8 mouse cellular contexts compared by ENCODE assay signal in the genomic region with DNA sequence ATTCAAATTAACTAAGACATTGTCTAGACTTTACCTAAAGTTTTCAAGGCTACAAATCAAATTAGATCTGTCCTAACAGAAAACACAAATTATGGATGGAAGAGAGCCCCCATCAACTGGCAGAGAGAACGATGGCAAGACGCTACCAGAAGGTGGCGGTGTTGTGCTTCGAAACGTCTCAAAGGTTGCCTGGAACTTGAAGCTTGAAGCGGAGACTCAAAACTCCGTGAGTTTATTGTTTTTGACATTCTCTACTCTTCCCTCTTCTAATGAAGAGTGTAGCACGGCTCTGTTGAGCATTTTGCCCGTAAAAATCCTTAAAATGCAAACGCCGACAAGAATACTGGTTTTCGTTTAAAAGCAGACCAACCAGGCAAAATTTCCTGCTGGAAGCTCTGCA.
DNase-seq lines count a peak whose midpoint lies in the region; ATAC-seq and TF ChIP-seq lines count a peak whose summit lies in the region.

No protein-coding gene starts in this region.

- 4% methylated on average over 12 of the region's 12 CpGs for WGBS in forebrain, embryonic 16.5 days
- WGBS in lung, embryonic 14.5 days = 3% methylated on average over 12 of the region's 12 CpGs
- WGBS in thymus, adult 2 months = 5% methylated on average over 12 of the region's 12 CpGs

- no peak for TF ChIP-seq EP300 in ES-Bruce4 (IDR thresholded peaks at IDR 0.05; ENCODE audit: insufficient read depth, low read depth, low read length)

- no peak overlapping the region for H3K9ac ChIP-seq in ES-Bruce4 (ENCODE audit: low read depth, poor library complexity, severe bottlenecking)
- H3K9ac ChIP-seq in forebrain, embryonic 16.5 days (replicated peaks; ENCODE audit: low read depth, low read length) = no peak overlapping the region
- peak overlapping the region; percentile 41; the same call in 1 of the 2 replicates for H3K9ac ChIP-seq in lung, embryonic 14.5 days

- intact Hi-C loops in heart, postnatal 36 days (cut with DNase I) = loop anchor here (1.0 to 5.0 kb wide), 4 partner anchors 62 to 279 kb away; a partner anchor contains a TSS

- peak; percentile 90 for TF ChIP-seq CTCF in ES-Bruce4 (IDR thresholded peaks at IDR 0.05; ENCODE audit: low read depth, low read length)
- peak; percentile 93 for TF ChIP-seq CTCF in lung, embryonic 14.5 days (IDR thresholded peaks at IDR 0.05; ENCODE audit: low read depth)
- no peak for TF ChIP-seq CTCF in thymus, adult 2 months (IDR thresholded peaks at IDR 0.05; ENCODE audit: borderline replicate concordance, control insufficient read depth, extremely low read depth, insufficient read depth, low read length, poor library complexity)

- ATAC-seq in forebrain, embryonic 16.5 days = peak; percentile 59; the same call in 1 of the 2 replicates
- ATAC-seq in lung, embryonic 14.5 days (ENCODE audit: insufficient read depth) = 0 out of 2 replicates have a peak, but pooled peaks have one; percentile 35

- no peaks in the 10 kb centered on the region for H3K36me3 ChIP-seq in ES-Bruce4 (ENCODE audit: control insufficient read depth, insufficient read depth, low read length, poor library complexity, severe bottlenecking)
- no peaks in the 10 kb centered on the region for H3K36me3 ChIP-seq in forebrain, embryonic 16.5 days (ENCODE audit: control insufficient read depth, insufficient read depth)
- no peaks in the 10 kb centered on the region for H3K36me3 ChIP-seq in lung, embryonic 14.5 days (ENCODE audit: insufficient read depth)
- H3K36me3 ChIP-seq in thymus, adult 2 months (ENCODE audit: control insufficient read depth, insufficient read depth, low read length) = no peaks in the 10 kb centered on the region

- no peak overlapping the region for H3K4me3 ChIP-seq in ES-Bruce4 (ENCODE audit: low read depth, low read length)
- H3K4me3 ChIP-seq in forebrain, embryonic 16.5 days (replicated peaks; ENCODE audit: low read length) = peak overlapping the region; percentile 23; the same call in 1 of the 2 replicates
- H3K4me3 ChIP-seq in lung, embryonic 14.5 days (ENCODE audit: low read depth, low read length) = peak overlapping the region; percentile 28
- H3K4me3 ChIP-seq in thymus, adult 2 months (ENCODE audit: control insufficient read depth, insufficient read depth, low read length) = no peak overlapping the region

- no peak for TF ChIP-seq POLR2A in ES-Bruce4 (IDR thresholded peaks at IDR 0.05; ENCODE audit: insufficient read depth, low read length)
- no peak for TF ChIP-seq POLR2A in thymus, adult 2 months (IDR thresholded peaks at IDR 0.05; ENCODE audit: control insufficient read depth, extremely low read depth, insufficient read depth, low read length, poor library complexity)

- H3K27ac ChIP-seq in ES-Bruce4 (ENCODE audit: insufficient read depth, low read length) = no peak overlapping the region
- no peak overlapping the region for H3K27ac ChIP-seq in forebrain, embryonic 16.5 days (ENCODE audit: low read length)
- H3K27ac ChIP-seq in lung, embryonic 14.5 days (ENCODE audit: low read depth) = no peak overlapping the region
- H3K27ac ChIP-seq in thymus, adult 2 months (ENCODE audit: control insufficient read depth, insufficient read depth, low read length) = no peak overlapping the region

- H3K4me2 ChIP-seq in forebrain, embryonic 16.5 days (ENCODE audit: low read length) = peak overlapping the region; percentile 52
- H3K4me2 ChIP-seq in lung, embryonic 14.5 days = peak overlapping the region; percentile 68

- DNase-seq in cerebellum, adult 11 months = peak; percentile 54
- peak; percentile 85 to 90 for DNase-seq in heart, postnatal 36 days
- DNase-seq in layer of hippocampus, adult 18-20 months (ENCODE audit: low spot score in 2 of 2) = peak; percentile 70 to 88
- peak; percentile 96 for DNase-seq in lung, embryonic 14.5 days
- peak; percentile 24 for DNase-seq in ovary, adult 18-20 months (ENCODE audit: low spot score)
- DNase-seq in thymus, adult 2 months = peak; percentile 65

- H3K27me3 ChIP-seq in ES-Bruce4 (ENCODE audit: control insufficient read depth, insufficient read depth, low read length, poor library complexity, severe bottlenecking) = no peaks in the 10 kb centered on the region; the same call in 1 of the 2 replicates
- H3K27me3 ChIP-seq in forebrain, embryonic 16.5 days (replicated peaks; ENCODE audit: control insufficient read depth, insufficient read depth, low read length) = no peaks in the 10 kb centered on the region
- no peaks in the 10 kb centered on the region for H3K27me3 ChIP-seq in lung, embryonic 14.5 days (ENCODE audit: insufficient read depth, low read length)
- no peaks in the 10 kb centered on the region for H3K27me3 ChIP-seq in thymus, adult 2 months (ENCODE audit: control insufficient read depth, insufficient read depth, low read length)

- no peaks in the 10 kb centered on the region for H3K9me3 ChIP-seq in ES-Bruce4 (replicated peaks; ENCODE audit: control insufficient read depth, insufficient read depth, low read length, poor library complexity, severe bottlenecking)
- no peaks in the 10 kb centered on the region for H3K9me3 ChIP-seq in forebrain, embryonic 16.5 days (ENCODE audit: control insufficient read depth, low read length)
- H3K9me3 ChIP-seq in lung, embryonic 14.5 days (ENCODE audit: low read depth, low read length) = no peaks in the 10 kb centered on the region

- no peaks in the 10 kb centered on the region for H3K4me1 ChIP-seq in ES-Bruce4 (ENCODE audit: control insufficient read depth, insufficient read depth, low read length)
- H3K4me1 ChIP-seq in forebrain, embryonic 16.5 days (replicated peaks; ENCODE audit: control insufficient read depth, insufficient read depth, low read length) = peaks cover 2% of the 10 kb centered on the region; the same call in 1 of the 2 replicates
- H3K4me1 ChIP-seq in lung, embryonic 14.5 days (ENCODE audit: insufficient read depth) = 0 out of 2 replicates have a peak, but pooled peaks cover 6% of the 10 kb centered on the region
- H3K4me1 ChIP-seq in thymus, adult 2 months (replicated peaks; ENCODE audit: control insufficient read depth, insufficient read depth, low read length) = no peaks in the 10 kb centered on the region

Comparison
In these comparisons a context has a peak if more than half of its experiments do, and no peak if none do; other contexts are left out.
1. H3K4me3 ChIP-seq: peak in forebrain, embryonic 16.5 days (single experiment) and lung, embryonic 14.5 days (single experiment); none in ES-Bruce4 (single experiment) and thymus, adult 2 months (single experiment).
2. DNase-seq: peak in every context shown above with its lines; median percentile 96 in lung, embryonic 14.5 days; 88 in heart, postnatal 36 days; 79 in layer of hippocampus, adult 18-20 months; 65 in thymus, adult 2 months; 54 in cerebellum, adult 11 months; 24 in ovary, adult 18-20 months.